Mouse (Mus musculus): ENCODE data around the gene Hsdl2.

DNA sequence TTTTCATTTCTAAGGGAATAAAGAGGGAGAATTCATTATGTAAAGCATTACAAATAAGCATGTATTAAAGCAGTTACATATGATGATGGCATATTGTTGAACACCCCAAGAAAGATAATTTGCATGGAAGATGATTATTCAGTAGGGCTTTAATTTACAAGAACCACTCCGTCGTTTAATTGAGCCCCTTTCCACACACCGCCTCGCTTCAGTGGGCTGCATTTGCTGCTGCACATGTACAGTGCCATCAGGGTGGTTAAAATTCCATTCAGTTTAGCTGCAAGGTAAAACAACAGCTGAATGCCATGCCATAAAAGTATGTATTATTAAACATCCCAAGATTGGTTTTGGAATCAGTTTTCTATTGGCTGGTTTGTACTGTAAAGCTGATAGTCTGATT is 63.6 kb downstream of the Hsdl2 start:
- TF ChIP-seq CTCF (IDR thresholded peaks at IDR 0.05; ENCODE audit: low read depth) = no peak
- TF ChIP-seq EP300 (IDR thresholded peaks at IDR 0.05; ENCODE audit: low read depth) = no peak
